Mouse (Mus musculus): ENCODE results near the gene Krt39. TPM values are rescaled to one million over a fixed set of nuclear protein-coding genes. Genes with fewer than 3 reads are reported as not detected.

The Krt39 gene
- polyA plus RNA-seq (2021; fragmentation: Nextera tagmentation): not detected in 2 replicates
- long read RNA-seq, experiment 1: 0 reads
- long read RNA-seq, experiment 2: 0 reads

DNA sequence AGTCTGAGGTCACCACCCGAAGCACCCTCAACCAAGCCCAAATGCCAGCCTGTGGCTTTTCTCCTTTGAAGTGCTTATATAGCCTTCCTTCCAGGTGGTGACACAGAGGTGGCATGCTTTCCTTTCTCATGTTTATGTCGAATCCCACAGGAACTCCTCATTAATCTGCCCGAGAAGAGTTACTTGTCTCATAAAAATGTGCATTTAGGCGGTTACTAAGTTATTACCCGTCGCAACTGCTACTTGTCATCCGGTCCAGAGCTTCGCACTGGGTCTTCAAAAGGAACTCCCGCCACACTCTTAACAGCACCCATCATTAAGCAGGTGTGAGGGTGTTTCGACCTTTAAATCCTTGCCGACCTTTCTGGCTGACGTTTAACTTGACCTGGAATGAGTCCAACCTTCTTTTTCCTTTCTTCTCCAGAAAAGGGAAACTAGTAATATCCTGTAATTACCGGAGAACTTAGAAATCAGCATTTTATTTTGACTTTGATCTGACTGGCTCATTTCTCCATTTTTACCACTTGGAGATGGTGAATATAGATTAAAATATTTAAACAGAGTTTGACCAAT, at the start of gene Krt39:
Gene Krt39, minus strand, starts transcription at position 51 of the 573 bp plus-strand sequence.

DNA sequence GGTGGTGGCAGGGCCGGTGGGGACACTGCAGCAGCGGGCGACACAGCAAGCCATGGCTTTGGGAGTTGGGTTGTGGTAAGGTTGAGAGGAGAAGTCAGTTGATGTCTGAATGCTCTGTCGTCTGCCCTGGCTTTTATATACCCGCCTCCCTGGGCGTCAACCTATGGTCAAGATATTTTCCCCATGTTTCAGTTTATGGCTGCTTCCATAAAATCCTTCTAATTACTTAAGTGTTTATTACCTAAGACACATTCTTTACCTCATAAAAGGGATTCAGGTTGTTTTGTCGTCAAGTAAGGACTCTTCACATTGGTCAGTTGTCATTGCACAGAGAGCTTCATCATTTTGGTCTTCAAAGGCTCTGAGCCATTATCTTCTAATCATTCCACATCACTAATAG, 45.4 kb upstream of the Krt39 start, which contains the start of gene Krtap3-1:
Gene Krtap3-1, minus strand, starts transcription at position 101 of the 400 bp plus-strand sequence.

DNA sequence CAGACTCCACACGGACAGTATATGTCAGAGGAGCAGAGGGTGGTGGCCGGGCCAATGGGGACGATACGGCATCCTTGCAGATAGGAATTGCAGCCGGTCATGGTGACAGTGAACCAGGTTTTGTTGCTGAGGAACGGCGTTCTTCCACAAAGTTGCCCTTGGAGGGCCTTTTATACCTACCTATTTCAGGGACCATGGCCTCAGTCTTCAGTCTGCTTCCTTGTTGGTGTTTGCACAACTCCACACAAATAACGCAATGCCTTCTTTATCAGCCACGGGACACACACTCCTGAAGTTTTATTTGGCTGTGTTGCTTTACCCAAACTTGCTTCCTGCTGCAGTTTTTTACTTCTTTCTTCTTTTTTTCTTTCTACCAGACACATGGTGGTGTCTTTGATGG, 38.2 kb upstream of the Krt39 start, which contains the start of gene Gm11939:
Gene Gm11939, minus strand, starts transcription at position 101 of the 400 bp plus-strand sequence.

DNA sequence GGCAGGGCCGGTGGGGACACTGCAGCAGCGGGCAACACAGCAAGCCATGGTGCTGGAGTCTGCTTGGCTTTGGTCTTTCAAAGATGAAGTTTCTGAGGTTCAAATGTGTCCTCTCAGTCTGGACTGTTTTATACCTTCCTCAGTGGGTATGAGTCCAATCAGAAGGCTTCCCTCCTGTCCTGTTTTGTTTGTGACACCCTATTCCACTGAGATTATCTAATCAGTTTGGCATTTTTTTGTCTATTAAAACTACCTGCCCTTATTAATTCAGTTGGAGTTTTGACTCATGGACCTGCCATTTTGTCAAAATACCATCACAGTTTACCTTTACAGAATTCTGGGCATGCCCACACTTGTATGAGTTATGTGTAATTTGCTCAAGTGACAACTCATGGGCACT, 35.6 kb upstream of the Krt39 start, which contains the start of gene Krtap3-2:
Gene Krtap3-2, minus strand, starts transcription at position 101 of the 400 bp plus-strand sequence.

DNA sequence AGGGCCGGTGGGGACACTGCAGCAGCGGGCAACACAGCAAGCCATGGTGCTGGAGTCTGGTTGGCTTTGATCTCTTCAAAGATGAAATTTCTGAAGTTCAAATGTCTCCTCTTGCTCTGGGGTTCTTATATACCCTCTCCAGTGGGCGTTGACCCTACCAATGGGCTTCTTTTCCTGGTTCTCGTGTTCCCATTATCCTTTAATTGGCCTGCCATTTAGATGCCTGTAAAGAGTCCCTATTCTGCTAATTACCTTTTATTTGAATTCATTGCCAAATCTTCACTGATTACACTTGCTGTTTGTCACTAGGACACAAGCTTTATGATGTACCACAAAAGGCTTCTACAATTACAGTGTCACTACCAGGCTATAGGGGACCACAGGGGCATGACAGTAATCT, 29.6 kb upstream of the Krt39 start, which contains the start of gene Krtap3-3:
Gene Krtap3-3, minus strand, starts transcription at position 101 of the 400 bp plus-strand sequence.

DNA sequence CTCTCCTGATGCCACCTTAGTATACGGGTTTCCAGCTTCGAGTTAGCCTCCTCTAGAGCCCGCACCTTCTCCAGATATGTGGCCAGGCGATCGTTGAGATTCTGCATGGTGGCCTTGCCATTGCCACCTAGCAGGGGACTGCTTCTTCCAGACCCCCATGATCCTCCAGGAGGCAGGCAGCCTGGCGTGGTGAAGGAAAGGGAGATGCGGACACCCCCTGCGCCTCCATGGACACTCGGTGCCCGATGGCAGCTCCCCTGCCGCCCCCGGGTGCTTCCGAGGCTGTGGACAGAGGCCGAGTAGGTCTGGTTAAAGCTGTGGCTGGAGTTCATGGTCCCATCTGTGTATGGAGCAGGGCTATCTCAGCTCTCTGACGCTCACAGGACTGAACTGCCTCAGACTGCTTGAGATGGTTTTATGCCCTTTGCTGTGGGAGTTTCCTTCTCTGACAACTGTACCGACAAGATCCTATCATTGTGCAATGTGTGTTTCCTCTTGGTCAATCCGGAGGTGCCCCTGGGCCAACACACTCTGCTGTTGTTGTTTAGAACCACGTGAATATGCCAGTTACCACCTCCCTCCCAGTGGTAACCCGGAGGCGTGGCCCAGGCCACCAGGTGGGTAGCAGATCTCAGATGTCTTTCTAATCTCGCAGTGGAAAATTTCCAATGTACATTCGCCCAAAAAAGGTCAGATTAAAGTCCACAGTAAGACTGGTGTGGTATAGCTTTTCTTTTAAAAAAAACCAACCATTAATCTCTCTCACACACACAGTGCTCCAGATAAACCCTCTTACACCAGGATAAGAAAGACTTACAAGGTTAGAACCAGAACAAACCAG, 28.2 kb downstream of the Krt39 start, which contains the start of gene Krt23:
Gene Krt23, minus strand, starts transcription at position 405 of the 841 bp plus-strand sequence.

Other genes with a start within 250 kb of the Krt39 start
- not detected in 2 replicates for gene Krt24, start 236.1 kb downstream of the Krt39 start, polyA plus RNA-seq (2021; fragmentation: Nextera tagmentation)
- not detected in 2 replicates for gene Krt25, start 198.4 kb downstream of the Krt39 start, polyA plus RNA-seq (2021; fragmentation: Nextera tagmentation)
- 0.10 TPM in 1 of 2 replicates, not detected in the other for gene Krt26, start 183.4 kb downstream of the Krt39 start, polyA plus RNA-seq (2021; fragmentation: Nextera tagmentation)
- not detected in 2 replicates for gene Krt27, start 170.2 kb downstream of the Krt39 start, polyA plus RNA-seq (2021; fragmentation: Nextera tagmentation)
- 0.16 and 0.35 TPM in 2 replicates for gene Krt28, start 146.4 kb downstream of the Krt39 start, polyA plus RNA-seq (2021; fragmentation: Nextera tagmentation)
- gene Krt10, start 132.0 kb downstream of the Krt39 start, polyA plus RNA-seq (2021; fragmentation: Nextera tagmentation): 42.1 and 46.5 TPM in 2 replicates
- 5.2 and 6.6 TPM in 2 replicates for gene Krt12, start 99.1 kb downstream of the Krt39 start, polyA plus RNA-seq (2021; fragmentation: Nextera tagmentation)
- gene Krt20, start 83.2 kb downstream of the Krt39 start, polyA plus RNA-seq (2021; fragmentation: Nextera tagmentation): not detected in 2 replicates
- gene Krt23, start 28.2 kb downstream of the Krt39 start, polyA plus RNA-seq (2021; fragmentation: Nextera tagmentation): 0.97 TPM in 1 of 2 replicates, not detected in the other
- not detected in 2 replicates for gene Krt40, start 21.8 kb upstream of the Krt39 start, polyA plus RNA-seq (2021; fragmentation: Nextera tagmentation)
- gene Krtap3-3, start 29.5 kb upstream of the Krt39 start, polyA plus RNA-seq (2021; fragmentation: Nextera tagmentation): not detected in 2 replicates
- not detected in 2 replicates for gene Krtap3-2, start 35.5 kb upstream of the Krt39 start, polyA plus RNA-seq (2021; fragmentation: Nextera tagmentation)
- gene Gm11939, start 38.1 kb upstream of the Krt39 start, polyA plus RNA-seq (2021; fragmentation: Nextera tagmentation): not detected in 2 replicates
- not detected in 2 replicates for gene Krtap3-1, start 45.3 kb upstream of the Krt39 start, polyA plus RNA-seq (2021; fragmentation: Nextera tagmentation)
- gene Krtap1-5, start 59.7 kb upstream of the Krt39 start, polyA plus RNA-seq (2021; fragmentation: Nextera tagmentation): not detected in 2 replicates
- not detected in 2 replicates for gene Krtap1-4, start 62.3 kb upstream of the Krt39 start, polyA plus RNA-seq (2021; fragmentation: Nextera tagmentation)
- not detected in 2 replicates for gene Krtap1-3, start 70.0 kb upstream of the Krt39 start, polyA plus RNA-seq (2021; fragmentation: Nextera tagmentation)
- not detected in 2 replicates for gene Krtap9-3, start 76.8 kb upstream of the Krt39 start, polyA plus RNA-seq (2021; fragmentation: Nextera tagmentation)
- gene Gm11938, start 82.0 kb upstream of the Krt39 start, polyA plus RNA-seq (2021; fragmentation: Nextera tagmentation): not detected in 2 replicates
- gene Gm11937, start 88.9 kb upstream of the Krt39 start, polyA plus RNA-seq (2021; fragmentation: Nextera tagmentation): not detected in 2 replicates
- gene Krtap2-4, start 93.5 kb upstream of the Krt39 start, polyA plus RNA-seq (2021; fragmentation: Nextera tagmentation): not detected in 2 replicates
- not detected in 2 replicates for gene Gm11562, start 99.1 kb upstream of the Krt39 start, polyA plus RNA-seq (2021; fragmentation: Nextera tagmentation)
- not detected in 2 replicates for gene Krtap4-1, start 106.9 kb upstream of the Krt39 start, polyA plus RNA-seq (2021; fragmentation: Nextera tagmentation)
- gene Krtap4-2, start 113.7 kb upstream of the Krt39 start, polyA plus RNA-seq (2021; fragmentation: Nextera tagmentation): not detected in 2 replicates
- gene Krtap4-7, start 122.8 kb upstream of the Krt39 start, polyA plus RNA-seq (2021; fragmentation: Nextera tagmentation): not detected in 2 replicates
- not detected in 2 replicates for gene Gm11555, start 128.9 kb upstream of the Krt39 start, polyA plus RNA-seq (2021; fragmentation: Nextera tagmentation)
- gene Gm11563, start 137.6 kb upstream of the Krt39 start, polyA plus RNA-seq (2021; fragmentation: Nextera tagmentation): not detected in 2 replicates
- gene Krtap4-6, start 144.6 kb upstream of the Krt39 start, polyA plus RNA-seq (2021; fragmentation: Nextera tagmentation): not detected in 2 replicates
- not detected in 2 replicates for gene Gm14190, start 169.4 kb upstream of the Krt39 start, polyA plus RNA-seq (2021; fragmentation: Nextera tagmentation)
- gene Gm14180, start 213.0 kb upstream of the Krt39 start, polyA plus RNA-seq (2021; fragmentation: Nextera tagmentation): not detected in 2 replicates